Mouse (Mus musculus) thymus, adult 2 months (tissue): ENCODE measurements around the gene Krt17. TPM values are rescaled to one million over a fixed set of nuclear protein-coding genes. Genes with fewer than 3 reads are reported as not detected.

Experiments used
- DNase-seq: peaks from one replicate; pipeline ENCODE4 v3.0.0; 2021
- H3K27ac ChIP-seq: fragments of 200-500 bp; 2 replicates; pipeline ENCODE4 v1.5.1; 2012; ENCODE audit warnings: low read length, control low read depth; ENCODE audit not compliant: control insufficient read depth, insufficient read depth
- H3K27me3 ChIP-seq: fragments of 200-500 bp; 2 replicates; pipeline ENCODE4 v1.6.1; 2012; ENCODE audit warnings: mild to moderate bottlenecking, low read length, moderate library complexity, mixed read lengths; ENCODE audit not compliant: control insufficient read depth, insufficient read depth
- H3K36me3 ChIP-seq: fragments of 200-500 bp; 2 replicates; pipeline ENCODE4 v1.6.1; 2012; ENCODE audit warnings: mild to moderate bottlenecking, low read length, moderate library complexity; ENCODE audit not compliant: control insufficient read depth, insufficient read depth
- H3K4me1 ChIP-seq: fragments of 200-500 bp; replicated peaks from 2 replicates; pipeline ENCODE4 v1.6.1; 2012; ENCODE audit warnings: low read length; ENCODE audit not compliant: control insufficient read depth, insufficient read depth
- H3K4me3 ChIP-seq: fragments of 200-500 bp; 2 replicates; pipeline ENCODE4 v1.5.1; 2012; ENCODE audit warnings: mild to moderate bottlenecking, low read length, control low read depth, moderate library complexity; ENCODE audit not compliant: control insufficient read depth, insufficient read depth
- CTCF ChIP-seq: fragments of 200-500 bp; IDR thresholded peaks from 2 replicates; pipeline ENCODE4 v1.5.1; 2012; ENCODE audit warnings: mild to moderate bottlenecking, control low read depth, low read length, moderate library complexity, borderline replicate concordance; ENCODE audit not compliant: control insufficient read depth, poor library complexity, insufficient read depth; ENCODE audit errors: extremely low read depth
- POLR2A ChIP-seq: fragments of 200-500 bp; IDR thresholded peaks from 2 replicates; pipeline ENCODE4 v1.6.1; 2012; ENCODE audit warnings: mild to moderate bottlenecking, low read length, control low read depth, moderate library complexity; ENCODE audit not compliant: control insufficient read depth, poor library complexity, insufficient read depth; ENCODE audit errors: extremely low read depth
- WGBS: fragments of 180-500 bp; shearing (Covaris S2); methylation state at CpG from one replicate; pipeline ENCODE4 v1.1.7; 2018; 5-methylcytosine and 5-hydroxymethylcytosine counted together
- polyA plus RNA-seq: library from polyadenylated mRNA; depleted of rRNA; stranded (reverse); fragments of >200 nt; gene quantifications from 2 replicates; pipeline ENCODE4 v1.2.3, GENCODE M21; 2012

Gene Krt17
- polyA plus RNA-seq, 1 experiment: 276 TPM

DNA sequence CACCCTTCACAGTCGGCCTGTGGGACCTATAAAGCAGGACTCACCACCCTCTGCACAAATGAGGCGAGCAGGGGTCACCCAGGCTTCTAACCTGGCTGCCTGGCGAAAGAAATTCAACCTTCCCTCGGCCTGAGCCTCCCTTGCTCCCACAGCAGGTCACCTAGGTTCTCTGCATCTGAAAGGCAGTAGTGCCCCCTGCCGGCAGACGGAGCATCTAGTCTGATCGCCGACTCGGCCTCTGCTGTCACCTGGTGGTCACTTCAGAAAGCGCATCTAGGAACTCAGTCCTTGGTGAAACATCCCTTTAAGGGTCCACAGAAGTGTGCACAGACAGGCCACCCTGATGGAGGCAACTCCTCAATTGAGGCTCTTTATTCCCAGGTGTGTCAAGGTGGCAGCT, 34.5 kb upstream of the Krt17 start:
- no peaks in the 10 kb centered on the region for H3K27me3 ChIP-seq
- 11% methylated on average over 10 of the region's 10 CpGs for WGBS
- peak; percentile 82 for DNase-seq
- H3K27ac ChIP-seq: no peak overlapping the region
- TF ChIP-seq CTCF (peak; percentile 99), POLR2A (no peak)
- no peak overlapping the region for H3K4me3 ChIP-seq
- no peaks in the 10 kb centered on the region for H3K36me3 ChIP-seq
- H3K4me1 ChIP-seq: peaks cover 15% of the 10 kb centered on the region

DNA sequence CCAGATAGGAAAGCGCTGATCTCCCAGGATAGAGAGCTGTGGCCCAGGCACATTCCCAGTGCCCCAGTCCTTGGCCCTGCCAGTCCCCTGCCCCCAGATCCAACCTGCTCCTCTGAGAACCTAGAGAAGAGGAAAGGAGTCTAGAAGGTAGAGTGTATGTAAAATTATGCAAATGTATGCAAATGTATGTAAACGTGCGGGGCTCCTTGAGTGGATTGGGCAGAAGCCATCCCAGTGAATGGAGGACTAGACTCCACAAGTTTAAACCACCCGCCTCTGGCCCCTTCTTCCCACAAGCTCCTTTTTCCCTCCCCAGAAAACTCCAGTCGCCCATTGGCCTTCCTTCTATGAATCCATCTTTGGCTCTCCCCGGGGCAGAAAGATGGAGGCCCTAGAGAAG, 32.1 kb upstream of the Krt17 start:
- Histone ChIP-seq H3K27ac (no peak overlapping the region), H3K4me3 (no peak overlapping the region), H3K4me1 (peaks cover 11% of the 10 kb centered on the region), H3K36me3 (no peaks in the 10 kb centered on the region), H3K27me3 (no peaks in the 10 kb centered on the region)
- DNase-seq: no peak
- WGBS: 78% methylated on average over 6 of the region's 6 CpGs
- TF ChIP-seq CTCF (no peak), POLR2A (no peak)

DNA sequence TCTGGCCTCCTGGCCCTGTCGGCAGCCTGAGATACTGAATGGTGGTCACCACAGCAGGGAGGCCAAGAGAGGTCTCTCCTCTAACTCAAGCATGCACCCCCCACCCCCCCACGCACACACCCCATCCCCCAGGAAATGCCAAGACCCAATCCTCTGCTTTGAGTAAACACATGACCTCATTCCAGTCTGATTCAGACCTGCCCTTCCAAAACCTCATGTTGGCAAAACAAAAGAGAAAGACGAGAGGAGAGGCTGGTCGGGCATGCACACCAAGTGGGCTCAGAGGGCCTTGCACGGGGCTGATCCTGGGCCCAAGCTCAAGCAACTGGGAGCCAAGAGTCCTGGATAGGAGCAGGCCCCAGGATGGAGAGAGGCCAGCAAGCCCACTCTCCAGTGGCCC, 29.4 kb upstream of the Krt17 start:
- no peaks in the 10 kb centered on the region for H3K36me3 ChIP-seq
- no peak overlapping the region for H3K4me3 ChIP-seq
- H3K27me3 ChIP-seq: no peaks in the 10 kb centered on the region
- DNase-seq: no peak
- no peak for TF ChIP-seq POLR2A
- TF ChIP-seq CTCF: no peak
- no peak overlapping the region for H3K27ac ChIP-seq
- peaks cover 10% of the 10 kb centered on the region for H3K4me1 ChIP-seq
- 78% methylated on average over 5 of the region's 5 CpGs for WGBS

DNA sequence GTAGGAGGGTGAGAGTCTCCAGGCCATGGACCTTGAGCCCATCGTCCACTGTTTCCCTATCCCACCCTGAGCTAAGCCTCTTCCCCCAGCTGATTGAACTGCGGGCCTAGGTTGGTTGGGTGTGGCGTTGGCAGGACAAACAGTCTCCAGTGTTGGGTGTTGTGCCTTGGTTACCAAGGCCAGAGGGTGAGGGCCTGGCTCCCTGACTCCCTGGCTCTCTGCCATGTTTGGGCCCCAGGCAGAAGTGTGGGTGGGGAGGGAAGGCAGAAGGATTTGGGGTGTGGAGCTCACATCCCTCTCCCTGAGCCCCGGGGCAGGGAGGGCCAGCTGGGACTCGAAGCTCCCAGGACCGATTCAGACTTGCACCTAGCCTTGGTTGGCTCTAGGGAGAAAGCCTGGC, 28.1 kb upstream of the Krt17 start:
- TF ChIP-seq CTCF (no peak), POLR2A (no peak)
- no peak overlapping the region for H3K4me3 ChIP-seq
- H3K27ac ChIP-seq: no peak overlapping the region
- 90% methylated on average over 6 of the region's 6 CpGs for WGBS
- H3K36me3 ChIP-seq: no peaks in the 10 kb centered on the region
- DNase-seq: no peak
- H3K27me3 ChIP-seq: no peaks in the 10 kb centered on the region
- H3K4me1 ChIP-seq: peaks cover 10% of the 10 kb centered on the region

DNA sequence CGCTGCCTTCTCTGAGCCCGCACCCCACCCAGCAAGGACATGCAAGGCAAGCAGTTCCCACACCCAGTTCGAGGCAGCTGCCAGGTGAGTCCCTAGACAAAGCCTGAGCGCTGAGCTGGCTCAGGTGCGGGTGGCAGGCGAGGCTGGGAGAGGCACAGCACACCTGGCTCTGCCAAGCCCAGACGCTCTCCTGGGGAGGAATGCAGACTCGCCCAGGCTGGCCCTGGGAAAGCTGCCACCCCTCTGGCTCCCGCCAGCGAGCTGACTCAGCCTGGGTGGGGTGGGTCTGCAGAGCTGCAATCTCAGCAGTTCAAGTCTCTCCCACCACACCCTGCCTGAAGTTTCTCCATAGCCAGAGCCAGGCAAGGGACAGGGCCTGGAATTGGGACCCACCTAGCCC, 26.2 kb upstream of the Krt17 start:
- Histone ChIP-seq H3K4me1 (peaks cover 10% of the 10 kb centered on the region), H3K27ac (no peak overlapping the region), H3K27me3 (no peaks in the 10 kb centered on the region), H3K4me3 (no peak overlapping the region), H3K36me3 (no peaks in the 10 kb centered on the region)
- DNase-seq: no peak
- no peak for TF ChIP-seq POLR2A
- no peak for TF ChIP-seq CTCF
- WGBS: 70% methylated on average over 10 of the region's 10 CpGs

DNA sequence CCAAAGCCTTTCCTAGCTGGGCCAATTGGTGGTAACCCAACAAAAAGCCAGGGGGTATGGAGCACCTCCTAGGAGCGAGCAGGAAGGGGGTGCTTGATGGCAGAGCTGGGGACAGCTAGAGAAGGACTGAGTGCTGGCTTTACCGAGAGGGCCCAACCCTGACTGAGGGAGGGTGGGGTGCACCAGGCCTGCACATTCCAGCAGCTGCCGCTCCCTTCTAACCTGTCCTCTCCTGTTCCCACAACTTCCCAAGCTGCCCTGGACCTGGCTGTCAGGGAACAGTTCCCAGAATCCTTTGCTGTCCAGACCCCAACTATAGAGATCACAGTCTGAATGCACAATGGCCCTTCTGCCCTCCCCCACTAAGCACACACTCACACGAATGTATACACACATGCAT, 24.2 kb upstream of the Krt17 start:
- no peak for TF ChIP-seq CTCF
- TF ChIP-seq POLR2A: no peak
- H3K27me3 ChIP-seq: no peaks in the 10 kb centered on the region
- WGBS: 89% methylated on average over 4 of the region's 4 CpGs
- no peaks in the 10 kb centered on the region for H3K4me1 ChIP-seq
- H3K36me3 ChIP-seq: no peaks in the 10 kb centered on the region
- no peak for DNase-seq
- H3K4me3 ChIP-seq: no peak overlapping the region
- no peak overlapping the region for H3K27ac ChIP-seq

DNA sequence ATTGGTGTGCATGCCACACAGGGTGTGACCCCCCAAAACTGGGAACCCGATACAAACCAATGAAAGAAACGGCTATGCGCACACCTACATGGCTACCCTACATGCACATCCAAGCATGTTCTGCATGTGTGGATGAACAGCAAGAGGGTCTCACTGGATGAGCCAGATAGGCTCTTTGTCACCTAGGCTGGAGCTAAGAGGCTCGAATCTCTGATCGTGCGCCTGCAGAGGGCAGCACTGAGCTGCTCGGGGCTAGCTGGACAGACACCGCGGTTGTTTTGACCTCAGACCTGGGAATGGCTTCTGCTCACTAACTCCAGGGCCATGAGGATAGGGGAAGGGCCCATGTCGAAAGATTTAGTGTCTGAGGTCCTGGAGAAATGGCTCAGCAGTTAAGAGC, 21.7 kb upstream of the Krt17 start:
- peak; percentile 63 for DNase-seq
- Histone ChIP-seq H3K27me3 (no peaks in the 10 kb centered on the region), H3K36me3 (no peaks in the 10 kb centered on the region), H3K27ac (no peak overlapping the region), H3K4me3 (no peak overlapping the region), H3K4me1 (no peaks in the 10 kb centered on the region)
- TF ChIP-seq CTCF (peak; percentile 91), POLR2A (no peak)
- 26% methylated on average over 10 of the region's 10 CpGs for WGBS
